Mouse (Mus musculus): ENCODE results near the gene Phf5a. TPM values are rescaled to one million over a fixed set of nuclear protein-coding genes. Genes with fewer than 3 reads are reported as not detected.

Gene Phf5a
- polyA plus RNA-seq, 1 experiment from 2014 or later, result 122 TPM

DNA sequence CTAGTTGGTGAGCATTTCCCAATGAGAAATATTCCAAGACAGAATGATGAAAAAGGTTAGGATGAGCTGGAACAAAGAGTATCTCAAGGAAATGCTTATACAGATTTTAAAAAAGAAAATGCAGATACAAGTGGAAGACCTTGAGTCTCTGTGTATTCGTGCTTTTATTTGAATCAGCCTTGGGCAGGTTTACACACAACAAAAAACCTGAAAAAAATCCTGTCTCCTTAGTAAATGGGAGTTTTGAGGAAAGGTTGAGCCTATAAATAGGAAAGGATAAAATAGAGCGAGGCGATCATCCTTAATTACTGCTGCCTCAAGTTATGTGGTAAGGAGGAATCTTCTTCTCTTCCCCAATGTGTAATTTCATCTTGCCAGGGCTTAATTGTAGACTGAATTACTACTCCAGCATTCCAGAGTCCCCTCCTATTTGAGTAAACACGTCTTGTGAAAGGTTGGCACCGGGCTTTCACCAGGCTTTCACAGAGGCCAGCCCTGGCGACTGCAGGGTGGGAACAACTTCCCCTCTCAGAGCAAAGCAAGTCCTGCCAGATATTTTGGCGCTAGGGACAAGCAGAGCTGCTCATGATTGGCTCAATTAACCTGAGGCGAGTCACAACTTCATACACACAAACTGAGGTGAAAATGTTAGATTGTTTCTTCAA is 11.1 kb downstream of the Phf5a start:
- no peaks in the 10 kb centered on the region for H3K27me3 ChIP-seq (replicated peaks; ENCODE audit: control insufficient read depth, insufficient read depth, low read length)
- 35% methylated on average over 8 of the region's 8 CpGs for WGBS
- H3K9me3 ChIP-seq (ENCODE audit: control insufficient read depth, low read length), result no peaks in the 10 kb centered on the region
- no peak for ATAC-seq
- peaks cover 3% of the 10 kb centered on the region; the same call in 1 of the 2 replicates for H3K4me1 ChIP-seq (ENCODE audit: control insufficient read depth, insufficient read depth, low read length)
- 0 out of 2 replicates have a peak overlapping the region, but pooled peaks have one; percentile 11 for H3K9ac ChIP-seq (ENCODE audit: low read depth, low read length)
- H3K36me3 ChIP-seq (ENCODE audit: control insufficient read depth, insufficient read depth, low read length), result peaks cover 3% of the 10 kb centered on the region
- H3K4me2 ChIP-seq (ENCODE audit: low read depth, low read length), result 0 out of 2 replicates have a peak overlapping the region, but pooled peaks have one; percentile 14
- H3K4me3 ChIP-seq (ENCODE audit: low read length), result no peak overlapping the region
- peak overlapping the region; percentile 60 for H3K27ac ChIP-seq (ENCODE audit: low read length)

DNA sequence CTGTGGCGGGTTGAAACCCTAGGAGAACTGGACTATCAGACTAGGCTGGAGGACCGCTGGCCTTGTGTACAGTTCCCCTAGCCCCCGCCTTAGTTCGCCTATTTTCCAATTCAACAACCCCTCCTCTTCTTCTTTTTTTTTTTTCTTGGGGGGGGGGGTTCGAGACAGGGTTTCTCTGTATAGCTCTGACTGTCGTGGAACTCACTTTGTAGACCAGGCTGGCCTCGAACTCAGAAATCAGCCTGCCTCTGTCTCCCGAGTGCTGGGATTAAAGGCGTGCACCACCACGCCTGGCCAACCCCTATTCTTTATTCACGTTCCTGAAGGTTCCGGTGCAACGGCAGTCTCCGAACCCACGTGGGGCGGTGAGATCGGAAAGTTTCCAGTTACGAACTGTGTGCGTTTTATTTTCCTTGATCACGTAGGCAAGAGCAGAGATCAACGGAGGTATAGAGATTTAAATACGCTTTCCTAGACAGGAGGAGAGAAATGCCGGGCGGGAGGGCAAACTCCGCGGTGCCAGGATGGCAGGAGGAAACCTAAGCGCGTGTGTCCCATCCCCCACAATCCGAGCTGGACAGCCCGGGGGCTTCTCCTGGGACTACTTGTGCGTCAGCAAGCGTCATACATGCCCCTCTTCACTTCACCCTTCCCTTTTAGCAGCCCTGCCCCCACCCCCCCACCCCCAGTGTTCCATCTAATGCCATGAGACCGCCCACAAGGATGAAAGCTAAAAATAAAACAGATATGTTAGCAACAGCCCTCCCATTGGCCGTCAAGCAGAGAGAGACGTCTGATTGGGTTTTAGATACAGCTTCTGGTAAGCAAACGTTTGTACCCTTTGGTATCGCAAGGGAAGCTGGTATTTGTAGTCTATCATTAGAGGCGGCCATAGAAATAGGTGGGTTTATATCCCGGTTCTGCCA is 12.1 kb downstream of the Phf5a start:
- Histone ChIP-seq H3K4me3 (ENCODE audit: low read length) (peak overlapping the region; percentile 78), H3K36me3 (ENCODE audit: control insufficient read depth, insufficient read depth, low read length) (no peaks in the 10 kb centered on the region; the same call in 1 of the 2 replicates), H3K27ac (ENCODE audit: low read length) (peak overlapping the region; percentile 95), H3K4me2 (ENCODE audit: low read depth, low read length) (peak overlapping the region; percentile 78), H3K9me3 (ENCODE audit: control insufficient read depth, low read length) (no peaks in the 10 kb centered on the region), H3K9ac (ENCODE audit: low read depth, low read length) (peak overlapping the region; percentile 95), H3K4me1 (ENCODE audit: control insufficient read depth, insufficient read depth, low read length) (peaks cover 8% of the 10 kb centered on the region; the same call in 1 of the 2 replicates), H3K27me3 (replicated peaks; ENCODE audit: control insufficient read depth, insufficient read depth, low read length) (no peaks in the 10 kb centered on the region)
- ATAC-seq, result peak; percentile 79
- WGBS, result under 1% methylated on average over 39 of the region's 39 CpGs

DNA sequence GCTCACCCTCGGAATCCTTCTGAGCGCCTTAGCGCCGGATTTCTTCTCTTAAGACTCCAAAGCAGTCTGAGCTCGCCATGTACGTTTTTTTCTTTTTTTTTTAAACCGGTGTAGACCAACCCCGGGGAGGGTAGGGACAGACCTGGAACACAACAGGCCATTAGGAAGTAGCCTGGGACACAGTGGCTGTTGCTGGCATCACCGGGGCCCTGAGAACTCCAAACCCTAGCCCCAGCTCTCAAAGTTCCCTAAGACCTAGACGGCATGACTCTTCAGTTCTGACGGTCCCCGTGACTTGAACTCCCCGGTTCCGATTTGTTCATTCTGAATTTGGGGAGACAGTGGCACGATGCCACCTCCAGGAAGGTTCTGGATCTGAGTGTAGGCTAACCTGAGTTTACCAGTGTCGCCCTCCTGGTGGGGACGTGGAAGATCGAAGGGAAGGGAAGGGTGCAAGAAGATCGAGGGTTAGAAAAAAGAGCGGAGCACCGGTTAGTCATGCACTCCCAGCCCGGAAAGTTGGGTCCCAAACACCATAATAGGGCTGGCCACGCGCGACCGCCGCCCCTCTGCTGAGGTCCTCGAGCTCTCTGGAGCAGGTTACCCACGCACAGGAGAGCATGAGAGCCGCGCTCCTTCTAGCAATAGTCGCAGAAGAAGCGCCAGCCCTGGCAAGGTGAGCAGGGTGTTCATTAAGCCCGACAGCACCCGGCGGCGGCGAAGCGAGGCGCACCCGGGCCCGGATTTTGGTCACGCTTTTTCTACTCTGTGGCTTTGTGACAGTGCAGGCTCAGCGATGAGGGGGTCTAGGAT is 13.0 kb downstream of the Phf5a start, which contains the start of gene Tob2:
Gene Tob2 (minus strand): TSS at position 280 of the 813 bp plus-strand sequence.
- ATAC-seq, result peak; percentile 10
- Histone ChIP-seq H3K36me3 (ENCODE audit: control insufficient read depth, insufficient read depth, low read length) (no peaks in the 10 kb centered on the region), H3K9ac (ENCODE audit: low read depth, low read length) (peak within 1 kb of the TSS; percentile 95), H3K4me1 (ENCODE audit: control insufficient read depth, insufficient read depth, low read length) (peaks cover 9% of the 10 kb centered on the region), H3K4me2 (ENCODE audit: low read depth, low read length) (peak within 1 kb of the TSS; percentile 87), H3K9me3 (ENCODE audit: control insufficient read depth, low read length) (no peaks in the 10 kb centered on the region), H3K4me3 (ENCODE audit: low read length) (peak within 1 kb of the TSS; percentile 78), H3K27me3 (replicated peaks; ENCODE audit: control insufficient read depth, insufficient read depth, low read length) (no peaks in the 10 kb centered on the region), H3K27ac (ENCODE audit: low read length) (peak within 1 kb of the TSS; percentile 95)
- WGBS, result under 1% methylated on average over 44 of the region's 44 CpGs

DNA sequence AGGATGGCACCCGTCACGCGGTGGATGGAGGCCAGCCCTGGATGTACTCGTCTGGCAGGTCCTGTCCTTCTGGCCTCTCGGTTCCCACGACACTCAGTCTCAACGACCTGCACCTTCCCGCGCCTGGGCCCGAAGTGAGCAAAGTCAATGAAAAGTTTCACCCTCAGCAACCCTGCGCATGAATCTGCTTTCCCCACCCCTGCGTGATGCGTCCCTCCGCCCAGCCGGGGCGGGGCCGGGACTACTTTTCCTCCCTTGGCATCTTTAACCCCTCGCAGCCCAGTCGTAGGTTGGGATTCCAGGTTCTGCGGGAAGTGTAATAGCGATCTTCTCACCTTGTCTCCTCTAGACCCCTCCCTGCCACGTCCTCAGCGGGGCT is 13.6 kb downstream of the Phf5a start:
- under 1% methylated on average over 23 of the region's 23 CpGs for WGBS
- H3K9me3 ChIP-seq (ENCODE audit: control insufficient read depth, low read length), result no peaks in the 10 kb centered on the region

DNA sequence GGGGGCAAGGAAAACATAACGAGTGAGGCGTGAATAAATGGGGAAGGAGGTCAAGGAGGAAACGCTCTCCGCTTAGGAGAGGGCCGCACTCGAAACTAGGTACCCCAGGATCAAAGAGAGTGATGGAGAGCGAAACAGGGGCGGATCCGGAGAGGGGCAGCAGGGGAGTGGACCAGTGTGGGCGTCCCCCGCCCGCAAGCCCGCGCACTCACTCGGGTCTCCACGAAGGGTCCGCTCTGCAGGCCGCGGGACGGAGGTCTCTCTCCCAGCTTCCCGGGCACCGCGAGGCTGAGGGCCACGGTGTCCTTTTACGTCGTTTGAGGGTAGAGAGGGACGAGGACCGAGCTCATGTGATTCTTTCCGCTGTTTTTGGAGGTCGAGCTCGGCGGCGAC is 14.0 kb downstream of the Phf5a start:
- H3K36me3 ChIP-seq (ENCODE audit: control insufficient read depth, insufficient read depth, low read length), result peaks cover 3% of the 10 kb centered on the region; the same call in 1 of the 2 replicates
- H3K9me3 ChIP-seq (ENCODE audit: control insufficient read depth, low read length), result no peaks in the 10 kb centered on the region
- no peaks in the 10 kb centered on the region for H3K27me3 ChIP-seq (replicated peaks; ENCODE audit: control insufficient read depth, insufficient read depth, low read length)
- peaks cover 15% of the 10 kb centered on the region for H3K4me1 ChIP-seq (ENCODE audit: control insufficient read depth, insufficient read depth, low read length)
- peak overlapping the region; percentile 87 for H3K4me2 ChIP-seq (ENCODE audit: low read depth, low read length)
- 0 out of 2 replicates have a peak, but pooled peaks have one; percentile 5 for ATAC-seq
- peak overlapping the region; percentile 95 for H3K9ac ChIP-seq (ENCODE audit: low read depth, low read length)
- peak overlapping the region; percentile 78 for H3K4me3 ChIP-seq (ENCODE audit: low read length)
- peak overlapping the region; percentile 95 for H3K27ac ChIP-seq (ENCODE audit: low read length)
- under 1% methylated on average over 33 of the region's 33 CpGs for WGBS

More for the DNA sequence above, 13.6 kb downstream of the Phf5a start:
- H3K4me3 ChIP-seq (ENCODE audit: low read length), result peak overlapping the region; percentile 78
- H3K4me2 ChIP-seq (ENCODE audit: low read depth, low read length), result peak overlapping the region; percentile 87
- no peaks in the 10 kb centered on the region for H3K36me3 ChIP-seq (ENCODE audit: control insufficient read depth, insufficient read depth, low read length)
- peak; percentile 34 for ATAC-seq
- peak overlapping the region; percentile 95 for H3K9ac ChIP-seq (ENCODE audit: low read depth, low read length)
- H3K27me3 ChIP-seq (replicated peaks; ENCODE audit: control insufficient read depth, insufficient read depth, low read length), result no peaks in the 10 kb centered on the region
- peak overlapping the region; percentile 95 for H3K27ac ChIP-seq (ENCODE audit: low read length)
- H3K4me1 ChIP-seq (ENCODE audit: control insufficient read depth, insufficient read depth, low read length), result peaks cover 12% of the 10 kb centered on the region

DNA sequence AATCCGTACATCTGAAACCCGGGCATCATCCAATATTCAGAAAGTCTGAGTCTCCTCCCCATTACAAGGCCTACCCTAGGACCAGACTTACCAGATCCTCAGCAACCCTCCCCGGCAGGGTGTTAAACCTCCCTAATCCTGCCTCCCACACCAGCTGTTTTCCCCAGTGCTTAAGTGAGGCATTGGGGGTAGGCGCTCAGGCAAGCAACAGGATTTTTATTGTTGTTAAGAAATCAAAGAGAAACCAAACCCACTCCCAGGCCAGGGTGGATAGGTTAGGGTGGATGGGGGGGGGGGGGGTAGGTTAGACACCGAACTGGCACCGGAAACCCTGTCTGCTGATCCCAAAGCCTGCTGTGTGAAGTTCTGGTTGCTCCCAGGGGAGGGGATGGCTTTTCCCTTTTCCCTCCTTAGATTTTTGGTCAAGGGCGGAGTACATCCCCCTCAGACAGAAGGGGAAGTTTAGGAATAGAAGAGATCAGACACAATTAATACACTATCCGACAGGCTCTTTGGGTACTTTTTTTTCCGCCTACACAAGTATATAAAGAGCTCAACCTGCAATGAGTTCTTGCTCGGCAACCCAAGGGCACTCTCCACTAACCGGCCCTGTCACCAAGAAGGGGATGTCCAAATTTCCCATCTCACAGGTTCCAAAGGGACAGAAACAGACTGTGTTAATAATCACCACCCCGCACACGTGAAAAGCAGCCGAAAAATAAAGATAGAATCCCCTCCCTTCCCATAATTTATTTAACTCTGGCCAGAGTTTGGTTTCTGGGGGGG is 14.6 kb downstream of the Phf5a start:
- Histone ChIP-seq H3K9me3 (ENCODE audit: control insufficient read depth, low read length) (no peaks in the 10 kb centered on the region), H3K27me3 (replicated peaks; ENCODE audit: control insufficient read depth, insufficient read depth, low read length) (no peaks in the 10 kb centered on the region), H3K4me3 (ENCODE audit: low read length) (peak overlapping the region; percentile 78), H3K27ac (ENCODE audit: low read length) (peak overlapping the region; percentile 95), H3K4me1 (ENCODE audit: control insufficient read depth, insufficient read depth, low read length) (peaks cover 15% of the 10 kb centered on the region), H3K36me3 (ENCODE audit: control insufficient read depth, insufficient read depth, low read length) (peaks cover 8% of the 10 kb centered on the region; the same call in 1 of the 2 replicates), H3K4me2 (ENCODE audit: low read depth, low read length) (peak overlapping the region; percentile 87), H3K9ac (ENCODE audit: low read depth, low read length) (peak overlapping the region; percentile 95)
- under 1% methylated on average over 14 of the region's 14 CpGs for WGBS
- no peak for ATAC-seq

DNA sequence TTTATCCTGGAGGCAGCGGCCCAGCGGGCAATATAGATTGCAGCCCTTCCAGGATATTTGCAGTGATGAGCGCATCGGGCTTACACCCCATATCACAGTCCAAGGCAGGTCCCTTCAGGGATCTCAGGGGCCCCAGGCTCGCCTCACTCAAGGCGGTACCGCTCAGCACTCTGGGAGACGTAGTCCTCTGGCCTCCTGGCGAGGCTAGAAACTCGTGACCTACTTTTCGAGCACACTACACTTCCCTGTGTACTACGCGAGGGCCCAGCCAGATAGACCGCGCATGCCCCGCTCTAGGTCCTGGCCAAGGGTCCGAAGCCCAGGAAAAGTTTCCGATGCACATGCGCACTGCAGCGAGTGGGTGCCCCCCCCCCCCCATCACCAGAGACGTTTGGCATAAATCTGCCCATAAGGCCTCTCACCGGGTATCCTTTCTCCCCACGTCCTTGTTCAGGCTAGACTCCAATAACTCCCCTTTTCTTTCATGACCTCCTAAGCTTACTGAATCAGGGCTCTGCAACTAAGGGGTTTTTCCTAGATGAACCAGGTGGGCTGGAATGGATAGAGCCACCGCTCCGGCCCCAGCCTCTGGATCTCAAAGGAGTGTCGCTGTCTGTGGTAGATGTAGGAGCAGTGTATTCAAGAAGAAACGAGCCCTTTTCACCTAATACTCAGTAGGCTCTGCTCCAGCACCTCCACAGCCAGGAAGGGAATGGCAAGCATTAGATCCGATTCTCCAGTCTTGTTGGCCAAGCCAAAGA is 15.5 kb downstream of the Phf5a start:
- Histone ChIP-seq H3K27ac (ENCODE audit: low read length) (peak overlapping the region; percentile 95), H3K4me2 (ENCODE audit: low read depth, low read length) (peak overlapping the region; percentile 87), H3K36me3 (ENCODE audit: control insufficient read depth, insufficient read depth, low read length) (peaks cover 11% of the 10 kb centered on the region), H3K9ac (ENCODE audit: low read depth, low read length) (peak overlapping the region; percentile 95), H3K9me3 (ENCODE audit: control insufficient read depth, low read length) (no peaks in the 10 kb centered on the region), H3K27me3 (replicated peaks; ENCODE audit: control insufficient read depth, insufficient read depth, low read length) (no peaks in the 10 kb centered on the region), H3K4me3 (ENCODE audit: low read length) (peak overlapping the region; percentile 78), H3K4me1 (ENCODE audit: control insufficient read depth, insufficient read depth, low read length) (peaks cover 15% of the 10 kb centered on the region)
- peak; percentile 92 for ATAC-seq
- WGBS, result 1% methylated on average over 28 of the region's 28 CpGs

DNA sequence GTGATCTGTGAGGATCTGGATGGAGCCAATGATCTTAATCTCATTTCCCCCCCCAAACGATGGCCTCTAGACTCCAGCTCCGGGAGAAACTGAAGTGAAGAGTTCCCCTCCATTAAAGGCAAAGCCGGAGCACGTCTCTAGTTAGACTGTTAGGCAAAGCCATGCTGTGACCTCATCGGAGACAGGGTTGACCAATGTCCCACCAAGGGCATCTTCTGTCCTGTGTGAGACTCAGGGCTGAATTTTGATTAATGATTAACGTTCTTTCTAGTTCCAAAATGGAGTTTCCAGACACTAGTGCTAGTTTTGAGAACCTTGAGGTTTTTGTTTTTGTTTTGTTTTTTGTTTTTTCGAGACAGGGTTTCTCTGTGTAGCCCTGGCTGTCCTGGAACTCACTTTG is 18.6 kb downstream of the Phf5a start:
- no peak overlapping the region for H3K4me2 ChIP-seq (ENCODE audit: low read depth, low read length)
- H3K9me3 ChIP-seq (ENCODE audit: control insufficient read depth, low read length), result no peaks in the 10 kb centered on the region
- no peak overlapping the region for H3K9ac ChIP-seq (ENCODE audit: low read depth, low read length)
- peaks cover 21% of the 10 kb centered on the region for H3K36me3 ChIP-seq (ENCODE audit: control insufficient read depth, insufficient read depth, low read length)
- H3K4me3 ChIP-seq (ENCODE audit: low read length), result no peak overlapping the region
- no peak for ATAC-seq
- H3K4me1 ChIP-seq (ENCODE audit: control insufficient read depth, insufficient read depth, low read length), result peaks cover 15% of the 10 kb centered on the region
- H3K27me3 ChIP-seq (replicated peaks; ENCODE audit: control insufficient read depth, insufficient read depth, low read length), result no peaks in the 10 kb centered on the region
- no peak overlapping the region for H3K27ac ChIP-seq (ENCODE audit: low read length)
- WGBS, result 81% methylated on average over 7 of the region's 7 CpGs

Data from intestine, embryonic 16.5 days (tissue).